11 mouse cellular contexts compared by ENCODE assay signal in the genomic region with DNA sequence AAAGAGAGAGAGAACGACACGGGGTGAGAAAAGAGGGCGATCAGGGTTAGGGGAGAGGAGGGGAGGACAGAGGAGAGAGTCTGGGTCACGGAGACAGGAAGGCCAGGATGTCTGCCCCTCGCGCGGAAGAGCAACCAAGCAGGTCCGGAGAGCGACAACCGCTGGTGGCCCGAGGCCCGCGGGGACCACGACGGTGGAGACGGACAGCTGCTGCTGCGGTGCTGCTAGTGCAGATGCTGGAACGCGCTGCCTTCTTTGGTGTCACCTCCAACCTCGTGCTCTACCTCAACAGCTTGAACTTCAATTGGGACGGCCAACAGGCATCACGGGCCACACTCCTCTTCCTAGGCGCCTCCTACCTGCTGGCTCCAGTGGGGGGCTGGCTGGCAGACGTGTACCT. TPM values are rescaled to one million over a fixed set of nuclear protein-coding genes. Genes with fewer than 3 reads are reported as not detected.
A peak's percentile ranks its signal among the peaks of the same experiment; 100 is the strongest.
DNase-seq lines count a peak whose midpoint lies in the region; ATAC-seq and TF ChIP-seq lines count a peak whose summit lies in the region.
"Had no signal": no experiment of that assay in that cellular context is flagged by ENCODE, and none has a peak within 500 bp of the region (broad histone marks: within the 10 kb centered on the region; RNA-seq: fewer than 3 reads in every experiment).

No protein-coding gene starts in this region.

- WGBS in heart, embryonic 11.5 days (ENCODE audit: insufficient replicate concordance) = 36% methylated on average over 24 of the region's 24 CpGs
- WGBS in stomach, embryonic 15.5 days = 56% methylated on average over 24 of the region's 24 CpGs
- WGBS in stomach, postnatal 0 days = 56% methylated on average over 24 of the region's 24 CpGs

- no peak overlapping the region for H3K27ac ChIP-seq in heart, embryonic 11.5 days (ENCODE audit: low read depth, low read length)
- no peak overlapping the region for H3K27ac ChIP-seq in stomach, embryonic 15.5 days
- H3K27ac ChIP-seq in stomach, postnatal 0 days (replicated peaks) = no peak overlapping the region
- no peak overlapping the region for H3K27ac ChIP-seq in layer of hippocampus, adult 2 months
- H3K27ac ChIP-seq: midbrain, embryonic 13.5 days had no signal

- no peak for DNase-seq in heart, postnatal 25 days (ENCODE audit: low spot score)
- no peak for DNase-seq in stomach, postnatal 0 days (ENCODE audit: low spot score)
- peak; percentile 22 to 44 for DNase-seq in kidney, postnatal 4 days
- DNase-seq in splenic B cell, adult 2 months (ENCODE audit: low read depth, low spot score) = peak; percentile 78
- no peak for DNase-seq in layer of hippocampus, adult 2 months (ENCODE audit: low spot score in 2 of 2)
- no peak for DNase-seq in urinary bladder, postnatal 36 days (ENCODE audit: low spot score in 2 of 2)
- DNase-seq: cerebellum, adult 18-20 months had no signal

- no peaks in the 10 kb centered on the region for H3K9me3 ChIP-seq in heart, embryonic 11.5 days (replicated peaks; ENCODE audit: control insufficient read depth, low read length)
- no peaks in the 10 kb centered on the region for H3K9me3 ChIP-seq in stomach, embryonic 15.5 days
- H3K9me3 ChIP-seq in stomach, postnatal 0 days (ENCODE audit: control insufficient read depth, low read length) = no peaks in the 10 kb centered on the region
- H3K9me3 ChIP-seq: midbrain, embryonic 13.5 days had no signal

- TF ChIP-seq CTCF in stomach, postnatal 0 days (IDR thresholded peaks at IDR 0.05; ENCODE audit: low read depth) = no peak
- TF ChIP-seq CTCF in layer of hippocampus, adult 2 months (conservative IDR thresholded peaks at IDR 0.05) = no peak

- no peak overlapping the region for H3K4me3 ChIP-seq in heart, embryonic 11.5 days (ENCODE audit: low read depth, low read length)
- 0 out of 2 replicates have a peak overlapping the region, but pooled peaks have one; percentile 2 for H3K4me3 ChIP-seq in stomach, embryonic 15.5 days (replicated peaks)
- H3K4me3 ChIP-seq in stomach, postnatal 0 days (ENCODE audit: low read depth, low read length) = no peak overlapping the region
- H3K4me3 ChIP-seq in layer of hippocampus, adult 2 months = no peak overlapping the region; the same call in 1 of the 2 replicates
- H3K4me3 ChIP-seq: midbrain, embryonic 13.5 days had no signal

- no peak for TF ChIP-seq EP300 in stomach, postnatal 0 days (optimal IDR thresholded peaks at IDR 0.05)

- no peaks in the 10 kb centered on the region for H3K36me3 ChIP-seq in heart, embryonic 11.5 days (ENCODE audit: control insufficient read depth, insufficient read depth, low read length)
- H3K36me3 ChIP-seq in stomach, embryonic 15.5 days = no peaks in the 10 kb centered on the region
- H3K36me3 ChIP-seq in stomach, postnatal 0 days (ENCODE audit: control insufficient read depth, insufficient read depth, low read length) = no peaks in the 10 kb centered on the region
- H3K36me3 ChIP-seq in splenic B cell, adult 2 months (ENCODE audit: control insufficient read depth, insufficient read depth, low read length, poor library complexity, severe bottlenecking) = no peaks in the 10 kb centered on the region
- H3K36me3 ChIP-seq: midbrain, embryonic 13.5 days had no signal

- peak overlapping the region; percentile 17; the same call in 1 of the 2 replicates for H3K4me2 ChIP-seq in heart, embryonic 11.5 days
- no peak overlapping the region for H3K4me2 ChIP-seq in stomach, embryonic 15.5 days
- H3K4me2 ChIP-seq in stomach, postnatal 0 days (replicated peaks; ENCODE audit: low read depth) = no peak overlapping the region; the same call in 1 of the 2 replicates
- H3K4me2 ChIP-seq: midbrain, embryonic 13.5 days had no signal

- H3K4me1 ChIP-seq in heart, embryonic 11.5 days (ENCODE audit: control insufficient read depth, insufficient read depth, low read length) = no peaks in the 10 kb centered on the region
- peaks cover 9% of the 10 kb centered on the region for H3K4me1 ChIP-seq in stomach, embryonic 15.5 days
- H3K4me1 ChIP-seq in stomach, postnatal 0 days (replicated peaks; ENCODE audit: control insufficient read depth, insufficient read depth) = no peaks in the 10 kb centered on the region; the same call in 1 of the 2 replicates
- H3K4me1 ChIP-seq: midbrain, embryonic 13.5 days had no signal

- H3K27me3 ChIP-seq in heart, embryonic 11.5 days (ENCODE audit: control insufficient read depth, insufficient read depth, low read length) = peaks cover 4% of the 10 kb centered on the region; the same call in 1 of the 2 replicates
- 0 out of 2 replicates have a peak, but pooled peaks cover 3% of the 10 kb centered on the region for H3K27me3 ChIP-seq in stomach, embryonic 15.5 days (replicated peaks)
- no peaks in the 10 kb centered on the region for H3K27me3 ChIP-seq in stomach, postnatal 0 days (ENCODE audit: control insufficient read depth, insufficient read depth, low read length)
- no peaks in the 10 kb centered on the region for H3K27me3 ChIP-seq in splenic B cell, adult 2 months (ENCODE audit: control insufficient read depth, insufficient read depth, low read length, poor library complexity, severe bottlenecking)
- H3K27me3 ChIP-seq: midbrain, embryonic 13.5 days had no signal

- H3K9ac ChIP-seq in heart, embryonic 11.5 days (ENCODE audit: low read depth, low read length) = no peak overlapping the region
- no peak overlapping the region for H3K9ac ChIP-seq in stomach, embryonic 15.5 days
- no peak overlapping the region; the same call in 1 of the 2 replicates for H3K9ac ChIP-seq in stomach, postnatal 0 days (ENCODE audit: low read length)
- H3K9ac ChIP-seq: midbrain, embryonic 13.5 days had no signal

- no peak for ATAC-seq in heart, embryonic 11.5 days (replicated peaks; ENCODE audit: insufficient number of reproducible peaks, low FRiP score, low TSS enrichment)
- ATAC-seq in stomach, embryonic 15.5 days (ENCODE audit: insufficient read depth, low FRiP score, low read depth) = no peak
- no peak for ATAC-seq in stomach, postnatal 0 days (ENCODE audit: low FRiP score, low TSS enrichment)
- ATAC-seq: midbrain, embryonic 13.5 days had no signal

- intact Hi-C loops in heart, postnatal 25 days (cut with DNase I) = no loop called here

RNA-seq across cellular contexts. Expression of a gene that starts 3.4 kb away (rescaled TPM):
- 0.19 and 0.31 TPM in 2 replicates for polyA plus RNA-seq in heart, embryonic 11.5 days (2014; fragmentation: Nextera tagmentation; extraction: Ambion mirVana)
- total RNA-seq in heart, postnatal 25 days (2021) = 1 to 10 TPM; 2.1 to 2.2 TPM
- 0.45 and 0.49 TPM in 2 replicates for polyA plus RNA-seq in stomach, embryonic 15.5 days (2015; fragmentation: Nextera tagmentation; extraction: Ambion mirVana)
- 4.0 and 5.2 TPM in 2 replicates for polyA plus RNA-seq in stomach, postnatal 0 days (2015; fragmentation: Nextera tagmentation; extraction: Ambion mirVana)
- 1 to 10 TPM; 1.3 TPM for total RNA-seq in layer of hippocampus, adult 2 months (2021)

RNA-seq across cellular contexts. Expression of a gene that starts 13.1 kb away (rescaled TPM):
- polyA plus RNA-seq in heart, embryonic 11.5 days (2014; fragmentation: Nextera tagmentation; extraction: Ambion mirVana) = not detected in 2 replicates
- under 1 TPM; 0.16 to 0.36 TPM for total RNA-seq in heart, postnatal 25 days (2021)
- polyA plus RNA-seq in stomach, embryonic 15.5 days (2015; fragmentation: Nextera tagmentation; extraction: Ambion mirVana) = 0.48 and 1.0 TPM in 2 replicates
- 0.06 and 0.07 TPM in 2 replicates for polyA plus RNA-seq in stomach, postnatal 0 days (2015; fragmentation: Nextera tagmentation; extraction: Ambion mirVana)
- total RNA-seq in layer of hippocampus, adult 2 months (2021) = under 1 TPM in 1 of 2 experiments, not detected in 1; 0.32 TPM
- total RNA-seq: gastrocnemius, adult 8-10 months had no signal
- polyA plus RNA-seq: midbrain, embryonic 13.5 days had no signal

RNA-seq across cellular contexts. Expression of a gene that starts 26.8 kb away (rescaled TPM):
- polyA plus RNA-seq in heart, embryonic 11.5 days (2014; fragmentation: Nextera tagmentation; extraction: Ambion mirVana) = 35.5 and 37.2 TPM in 2 replicates
- total RNA-seq in heart, postnatal 25 days (2021) = 10 to 100 TPM; 15.6 to 17.9 TPM
- 59.9 and 65.6 TPM in 2 replicates for polyA plus RNA-seq in stomach, embryonic 15.5 days (2015; fragmentation: Nextera tagmentation; extraction: Ambion mirVana)
- 19.1 and 20.8 TPM in 2 replicates for polyA plus RNA-seq in stomach, postnatal 0 days (2015; fragmentation: Nextera tagmentation; extraction: Ambion mirVana)
- 100 to 1,000 TPM; 168 to 171 TPM for total RNA-seq in layer of hippocampus, adult 2 months (2021)

RNA-seq across cellular contexts. Expression of a gene that starts 38.9 kb away (rescaled TPM):
- 66.7 and 71.0 TPM in 2 replicates for polyA plus RNA-seq in heart, embryonic 11.5 days (2014; fragmentation: Nextera tagmentation; extraction: Ambion mirVana)
- 10 to 100 TPM; 82.8 to 87.8 TPM for total RNA-seq in heart, postnatal 25 days (2021)
- polyA plus RNA-seq in stomach, embryonic 15.5 days (2015; fragmentation: Nextera tagmentation; extraction: Ambion mirVana) = 112 and 118 TPM in 2 replicates
- polyA plus RNA-seq in stomach, postnatal 0 days (2015; fragmentation: Nextera tagmentation; extraction: Ambion mirVana) = 176 and 186 TPM in 2 replicates
- total RNA-seq in layer of hippocampus, adult 2 months (2021) = 10 to 100 TPM; 46.4 to 54.5 TPM

RNA-seq across cellular contexts. Expression of a gene that starts 52.1 kb away (rescaled TPM):
- 33.0 and 39.4 TPM in 2 replicates for polyA plus RNA-seq in heart, embryonic 11.5 days (2014; fragmentation: Nextera tagmentation; extraction: Ambion mirVana)
- total RNA-seq in heart, postnatal 25 days (2021) = 100 to 1,000 TPM; 213 to 229 TPM
- polyA plus RNA-seq in stomach, embryonic 15.5 days (2015; fragmentation: Nextera tagmentation; extraction: Ambion mirVana) = 37.9 and 42.6 TPM in 2 replicates
- polyA plus RNA-seq in stomach, postnatal 0 days (2015; fragmentation: Nextera tagmentation; extraction: Ambion mirVana) = 17.6 and 19.5 TPM in 2 replicates
- 100 to 1,000 TPM; 196 to 198 TPM for total RNA-seq in layer of hippocampus, adult 2 months (2021)

Comparison
In these comparisons a context has a peak if more than half of its experiments do, and no peak if none do; other contexts are left out.
1. DNase-seq: peak in kidney, postnatal 4 days (2 of 2) and splenic B cell, adult 2 months (single experiment); none in heart, postnatal 25 days (single experiment), stomach, postnatal 0 days (single experiment), layer of hippocampus, adult 2 months (0 of 2) and urinary bladder, postnatal 36 days (0 of 2).